Mouse (Mus musculus) erythroblast, adult 5-6 weeks (primary cell): ENCODE measurements around the gene Kdelr1. TPM values are rescaled to one million over a fixed set of nuclear protein-coding genes. Genes with fewer than 3 reads are reported as not detected.

Experiments
- ATAC-seq: replicated peaks from 2 replicates; pipeline ENCODE4 v1.8.0; 2016; ENCODE audit warnings: moderate number of reproducible peaks, mild to moderate bottlenecking, moderate TSS enrichment, inconsistent platforms; ENCODE audit not compliant: poor library complexity, low FRiP score, severe bottlenecking
- total RNA-seq, 2 experiments: library from RNA; stranded (forward) in 1 of 2; stranded (reverse) in 1 of 2; fragments of 150-400 nt in 1 of 2; fragments of 200-764, 138-1000 nt in 1 of 2; gene quantifications; 2 replicates each; pipeline versions ENCODE4 v1.2.3 to v1.2.4; 2015 to 2017; ENCODE audit warnings: low replicate concordance in 2 of 2

The Kdelr1 gene
- total RNA-seq, 2 experiments from 2014 or later: 20.1 to 67.2 TPM

GRCm38 (mm10) chr7:45914067-45914466 lies 41.5 kb downstream of the Kdelr1 start:
- no peak for ATAC-seq

DNA sequence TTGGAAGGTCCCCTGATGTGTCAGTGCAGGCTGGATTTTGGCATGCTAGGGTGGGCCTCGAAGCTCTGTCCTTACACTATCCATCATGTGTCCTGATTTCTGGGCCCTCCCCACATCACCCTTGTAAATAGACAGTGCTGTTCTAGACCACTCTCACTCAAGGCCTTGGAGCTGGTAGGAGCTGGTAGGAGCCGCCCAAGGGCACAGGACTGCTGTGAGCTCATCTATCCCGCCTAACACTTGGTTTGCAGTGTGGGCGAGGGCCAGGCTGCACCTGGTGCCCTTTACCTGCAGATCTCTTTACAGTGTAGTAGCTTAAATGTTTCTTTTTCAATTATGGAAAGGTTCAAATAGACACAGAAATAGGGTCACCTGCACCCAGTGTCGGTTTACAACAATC lies 42.4 kb downstream of the Kdelr1 start:
- ATAC-seq: no peak

DNA sequence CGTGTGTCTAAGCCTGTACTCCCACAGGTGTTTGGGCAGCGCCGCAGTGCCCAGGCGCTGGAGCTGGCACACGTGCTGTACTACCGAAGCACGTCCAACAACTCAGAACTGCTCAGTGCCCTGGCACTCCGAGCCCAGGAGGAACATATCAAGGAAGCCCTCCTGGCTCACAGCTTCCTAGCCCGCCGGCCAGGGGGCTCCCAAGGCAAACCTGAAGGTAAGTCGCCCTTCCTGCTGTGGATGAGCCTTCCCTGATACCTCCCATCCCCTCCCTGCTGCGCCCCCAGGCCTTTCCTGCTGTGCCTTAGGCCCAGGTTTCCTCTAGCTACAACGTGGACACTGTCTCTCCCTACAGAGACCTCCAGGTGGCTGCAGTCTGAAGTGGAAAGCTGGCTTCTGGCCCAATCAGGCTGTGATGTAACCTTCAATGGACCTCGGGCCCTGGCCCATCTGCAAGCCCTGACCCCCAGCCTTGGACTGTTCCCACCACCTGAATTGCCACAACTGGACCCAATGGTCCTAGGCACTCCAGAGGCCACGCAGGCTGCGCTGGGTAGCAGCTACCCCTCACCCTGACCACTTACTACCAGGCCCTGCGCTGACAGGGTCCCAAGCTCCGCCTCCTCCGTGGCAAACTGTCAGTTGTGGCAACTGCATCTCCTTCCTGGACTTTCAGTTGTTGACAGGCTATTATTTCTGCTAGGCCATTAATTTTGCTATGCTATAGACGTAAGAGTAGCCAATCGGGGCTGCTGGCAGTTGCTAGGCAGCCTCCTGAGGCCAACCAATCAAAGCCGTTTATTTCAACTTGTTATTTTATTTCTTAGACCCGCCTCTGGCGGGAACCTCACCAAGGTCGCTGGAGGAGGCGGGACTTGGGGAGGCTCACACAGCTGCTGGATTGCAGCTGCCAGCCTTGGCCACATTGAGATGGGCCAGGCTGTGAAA lies 43.8 kb downstream of the Kdelr1 start:
- peak; percentile 86 for ATAC-seq

DNA sequence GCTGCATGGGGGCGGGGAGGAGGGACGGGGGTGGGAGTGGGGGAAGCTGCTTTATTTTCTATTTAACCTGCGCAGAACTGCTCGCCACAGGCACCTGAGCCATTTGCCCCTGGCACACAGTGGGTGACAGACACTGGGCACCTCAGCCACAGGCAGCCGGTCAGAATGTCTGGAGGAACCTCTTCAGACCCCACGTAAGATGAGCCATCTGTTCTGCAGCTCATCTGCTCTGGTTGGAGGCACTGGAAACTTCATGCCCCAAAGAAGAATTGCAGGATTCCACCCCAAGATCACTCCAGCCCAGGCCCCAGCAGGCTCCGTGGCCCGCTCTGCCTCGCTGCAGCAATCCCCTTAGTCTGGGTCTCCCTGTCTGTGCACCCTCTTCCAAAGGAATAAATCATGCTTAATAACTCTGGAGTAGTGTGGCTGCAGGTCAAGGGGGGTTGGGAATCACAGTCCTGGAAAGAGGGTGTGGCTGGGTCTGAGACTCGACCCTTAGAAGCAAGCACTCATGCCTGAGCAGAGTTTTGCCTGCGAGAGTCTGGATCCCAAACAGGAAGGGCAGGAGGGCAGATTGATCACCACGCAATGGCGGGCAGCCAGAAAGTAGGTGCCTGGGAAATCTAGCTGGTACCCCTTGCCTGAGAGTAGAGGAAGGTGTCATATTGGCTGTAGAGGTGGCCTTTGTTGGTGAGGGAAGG lies 44.6 kb downstream of the Kdelr1 start:
- no peak for ATAC-seq

- ATAC-seq: no peak
These were observed 45.4 kb downstream of the Kdelr1 start for GRCm38 (mm10) chr7:45917926-45918325.

DNA sequence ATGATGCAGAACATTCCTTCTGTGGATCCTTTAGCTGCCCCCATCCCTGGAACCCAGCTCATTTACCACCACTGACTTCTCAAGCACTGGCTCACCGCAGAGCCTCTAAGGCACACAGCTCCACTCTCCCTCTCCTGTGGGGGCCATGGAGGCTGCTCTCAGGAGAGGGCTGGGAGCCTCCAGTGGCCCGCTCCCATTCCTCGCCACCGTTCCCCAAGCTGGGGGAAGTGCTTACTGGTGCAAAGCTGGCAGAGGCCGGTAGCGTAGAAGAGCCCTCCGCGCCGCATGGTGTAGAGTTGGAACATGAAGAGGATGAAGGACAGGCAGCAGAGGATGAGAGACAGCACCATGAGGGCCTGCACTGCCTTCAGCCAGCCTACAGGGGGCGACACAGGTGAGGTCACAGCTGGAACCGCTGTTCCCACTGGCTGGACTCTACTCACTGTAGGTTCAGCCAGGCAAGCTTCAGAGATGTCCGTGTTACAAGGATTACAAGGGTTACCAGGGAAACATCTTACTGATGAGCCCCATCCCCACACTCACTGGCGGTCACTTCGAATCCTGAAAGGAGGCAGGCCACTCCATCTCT lies 46.6 kb downstream of the Kdelr1 start:
- ATAC-seq: no peak

GRCm38 (mm10) chr7:45919761-45920160 lies 47.2 kb downstream of the Kdelr1 start:
- no peak for ATAC-seq

DNA sequence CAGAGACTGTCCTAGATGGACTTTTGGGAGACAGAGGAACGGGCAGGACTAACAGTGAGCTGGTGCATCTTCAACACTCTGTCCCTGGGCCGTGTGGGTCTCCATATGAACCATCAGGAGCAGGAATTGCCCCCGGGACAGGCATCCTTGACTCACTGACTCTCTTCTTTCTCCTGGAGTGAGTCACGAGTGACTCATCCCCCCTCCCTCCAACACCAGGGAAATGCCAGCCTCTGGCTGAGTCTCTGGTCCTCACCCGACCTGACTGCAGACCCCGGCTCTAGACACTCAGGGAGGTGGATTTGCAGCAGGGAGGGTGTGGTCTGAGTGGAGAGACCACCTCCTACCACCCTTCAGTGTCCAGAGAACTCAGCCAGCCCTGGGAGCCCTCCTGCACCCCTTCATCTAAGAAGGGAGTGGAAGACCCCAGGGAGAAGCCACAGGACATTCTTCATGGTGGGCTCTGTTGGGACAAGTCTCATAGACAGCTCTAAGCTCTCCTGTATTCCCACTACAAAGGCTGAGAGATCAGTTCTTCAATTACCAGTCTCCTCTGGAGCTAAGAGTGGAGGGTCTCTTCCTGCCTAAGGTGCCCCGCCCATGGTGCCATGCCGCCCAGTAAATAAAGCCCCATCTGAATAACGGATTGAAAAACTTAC lies 48.1 kb downstream of the Kdelr1 start:
- no peak for ATAC-seq

DNA sequence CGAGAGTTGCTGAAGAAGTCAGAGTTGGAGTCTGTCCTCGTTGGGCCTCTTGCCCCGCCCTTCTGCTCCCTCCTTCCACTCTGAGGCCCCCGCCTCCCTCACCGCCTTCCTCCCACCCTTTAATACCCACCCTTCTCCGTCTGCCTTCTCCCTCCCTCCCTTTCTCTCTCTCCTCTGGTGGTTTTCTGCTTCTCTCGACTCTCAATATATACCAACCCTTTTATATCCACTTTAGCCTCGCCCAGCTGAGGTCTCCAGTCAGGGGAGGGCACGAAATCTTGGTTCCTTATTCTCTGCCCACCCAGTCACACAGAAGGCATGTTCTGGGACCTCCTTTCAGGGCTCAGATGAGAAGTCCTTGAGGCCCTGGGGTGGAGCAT lies 48.7 kb downstream of the Kdelr1 start, which contains the start of gene Emp3:
Emp3 (minus strand) TSS at position 163 of the 380 bp plus-strand sequence.
- no peak for ATAC-seq

DNA sequence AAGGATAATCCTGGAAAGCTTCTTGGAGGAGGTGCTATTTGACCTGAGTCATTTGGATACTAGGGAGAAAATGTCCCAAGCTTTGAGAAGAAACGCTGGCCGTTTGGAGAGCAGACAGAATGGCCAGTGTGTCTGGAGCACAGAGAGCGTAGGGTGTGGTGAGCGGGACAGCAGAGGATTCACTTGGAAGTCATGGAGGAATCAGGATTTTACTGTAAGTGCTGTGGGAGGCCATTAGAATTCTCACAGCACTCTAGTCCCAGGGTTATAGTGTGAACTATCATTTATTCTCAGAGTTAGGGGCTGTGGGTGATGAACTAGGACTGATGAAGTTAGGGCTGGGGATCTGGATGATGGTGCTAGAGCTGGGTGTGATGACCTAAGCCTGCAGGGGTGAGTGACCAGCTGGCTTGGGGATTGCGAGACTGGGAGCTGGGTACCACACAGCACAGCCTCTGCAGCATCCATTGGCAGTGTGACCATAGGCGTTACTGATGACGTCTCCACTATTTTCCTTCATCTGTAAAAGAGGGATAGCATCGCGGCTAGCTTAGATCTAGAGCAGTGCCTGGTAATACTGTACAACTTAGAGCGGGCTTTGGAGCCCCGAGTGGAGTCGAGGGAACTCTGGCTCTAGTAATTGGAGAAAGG lies 49.5 kb downstream of the Kdelr1 start:
- no peak for ATAC-seq

DNA sequence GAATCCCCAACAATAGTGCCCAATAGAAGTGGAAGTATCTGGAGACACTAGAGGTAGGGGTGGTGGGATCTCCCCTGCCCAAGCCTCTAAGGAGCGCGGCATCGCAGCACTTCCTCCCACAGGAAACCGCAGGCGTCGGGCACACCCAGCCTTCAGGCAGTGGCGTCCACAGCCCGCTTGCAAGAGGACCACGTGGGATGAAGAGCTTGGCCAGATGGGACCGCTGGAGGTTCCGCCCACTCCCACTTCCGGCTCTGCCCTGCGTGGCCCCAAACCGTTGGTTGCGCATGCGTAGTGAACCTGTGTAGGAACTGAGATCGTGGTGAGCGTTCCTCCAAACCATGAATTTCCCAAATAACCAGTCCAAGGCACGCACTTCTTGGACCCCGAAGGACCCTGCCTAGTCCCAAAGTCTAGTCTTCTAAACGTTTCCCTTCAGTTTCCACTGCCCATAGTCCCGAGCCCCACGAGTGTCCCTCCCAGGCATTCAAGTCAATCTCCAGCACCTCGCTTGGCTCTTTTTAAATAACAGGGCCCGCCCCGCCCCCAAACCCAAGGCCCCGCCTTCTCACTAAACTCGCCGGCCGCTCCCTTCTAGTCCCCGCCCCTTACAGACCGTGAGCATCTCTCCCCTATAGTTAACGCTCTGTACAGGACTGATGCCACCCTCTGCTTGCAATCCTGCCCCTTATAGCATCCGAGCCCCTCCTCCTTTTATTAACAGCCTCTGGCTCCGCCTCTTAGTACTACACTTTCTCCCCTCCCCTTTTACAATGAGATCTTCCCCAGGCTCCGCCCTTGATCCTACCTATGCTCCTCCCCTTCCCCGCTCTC lies 50.6 kb downstream of the Kdelr1 start:
- ATAC-seq: peak; percentile 83

- peak; percentile 40 for ATAC-seq
These were observed 51.3 kb downstream of the Kdelr1 start, which contains the start of gene Ccdc114 for GRCm38 (mm10) chr7:45923762-45924428. Gene Ccdc114, plus strand, starts transcription at chr7:45924072.

GRCm38 (mm10) chr7:45924429-45924816 lies 51.9 kb downstream of the Kdelr1 start:
- ATAC-seq: no peak

- ATAC-seq: no peak
These were observed 56.2 kb downstream of the Kdelr1 start for GRCm38 (mm10) chr7:45928626-45929295.

DNA sequence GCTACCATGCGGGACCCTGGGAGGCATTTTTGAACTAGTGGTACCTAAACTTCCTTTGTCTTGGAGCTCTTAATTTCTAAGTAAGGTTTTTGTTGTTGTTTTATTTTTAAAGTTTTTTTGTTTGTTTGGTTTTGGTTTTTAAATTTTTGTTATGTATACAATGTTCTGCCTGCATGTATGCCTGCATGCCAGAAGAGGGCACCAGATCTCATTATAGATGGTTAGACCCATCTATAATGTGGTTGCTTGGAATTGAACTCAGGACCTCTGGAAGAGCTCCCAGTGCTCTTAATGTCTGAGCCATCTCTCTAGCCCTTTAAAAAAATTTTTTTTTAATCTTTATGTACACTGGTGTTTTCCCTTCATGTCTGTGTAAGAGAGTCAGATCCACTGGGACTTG lies 57.1 kb downstream of the Kdelr1 start:
- no peak for ATAC-seq
